Mouse (Mus musculus) hindbrain, embryonic 16.5 days (tissue): Measurements from ENCODE around the gene C1qtnf3. TPM values are rescaled to one million over a fixed set of nuclear protein-coding genes. Genes with fewer than 3 reads are reported as not detected.

Experiments
- ATAC-seq: fragments of 200-750 bp; cut with Nextera tagmentation; 2 replicates; pipeline ENCODE4 v1.8.0; 2017; ENCODE audit warnings: moderate TSS enrichment, moderate library complexity
- H3K27ac ChIP-seq: fragments of 300-500 bp; sonication (generic); 2 replicates; pipeline ENCODE4 v1.5.1; 2014; ENCODE audit warnings: low read depth, mild to moderate bottlenecking, control low read depth, low read length, moderate library complexity
- H3K27me3 ChIP-seq: fragments of 300-500 bp; sonication (generic); replicated peaks from 2 replicates; pipeline ENCODE4 v1.6.1; 2014; ENCODE audit warnings: low read length; ENCODE audit not compliant: control insufficient read depth, insufficient read depth
- H3K36me3 ChIP-seq: fragments of 300-500 bp; sonication (generic); 2 replicates; pipeline ENCODE4 v1.6.1; 2014; ENCODE audit warnings: mild to moderate bottlenecking, low read length, moderate library complexity, mixed read lengths; ENCODE audit not compliant: control insufficient read depth, insufficient read depth
- H3K4me1 ChIP-seq: fragments of 300-500 bp; sonication (generic); 2 replicates; pipeline ENCODE4 v1.6.1; 2014; ENCODE audit warnings: low read depth, low read length; ENCODE audit not compliant: control insufficient read depth, insufficient read depth
- H3K4me2 ChIP-seq: fragments of 300-500 bp; sonication (generic); 2 replicates; pipeline ENCODE4 v1.6.1; 2014; ENCODE audit warnings: mild to moderate bottlenecking, low read length, control low read depth, moderate library complexity
- H3K4me3 ChIP-seq: fragments of 300-500 bp; sonication (generic); 2 replicates; pipeline ENCODE4 v1.5.1; 2014; ENCODE audit warnings: mild to moderate bottlenecking, low read length, control low read depth, moderate library complexity
- H3K9ac ChIP-seq: fragments of 300-500 bp; sonication (generic); 2 replicates; pipeline ENCODE4 v1.6.1; 2014; ENCODE audit warnings: low read depth, mild to moderate bottlenecking, control low read depth, low read length, moderate library complexity
- H3K9me3 ChIP-seq: fragments of 300-500 bp; sonication (generic); 2 replicates; pipeline ENCODE4 v1.6.1; 2014; ENCODE audit warnings: mild to moderate bottlenecking, low read length, moderate library complexity; ENCODE audit not compliant: control insufficient read depth
- WGBS: fragments of 180-500 bp; shearing (Covaris S2); extraction: QIAGEN DNeasy Blood & Tissue Kit; methylation state at CpG from one replicate; pipeline ENCODE4 v1.1.7; 2014; 5-methylcytosine and 5-hydroxymethylcytosine counted together
- polyA plus RNA-seq: library from polyadenylated mRNA; unstranded; fragments of >200 nt; fragmentation: Nextera tagmentation; extraction: Ambion mirVana; gene quantifications from 2 replicates; pipeline ENCODE4 v1.2.1, GENCODE M21; 2015

C1qtnf3 gene
- polyA plus RNA-seq: 1.7 and 8.2 TPM in 2 replicates

- Histone ChIP-seq H3K36me3 (no peaks in the 10 kb centered on the region), H3K4me3 (peak within 1 kb of the TSS; percentile 25; the same call in 1 of the 2 replicates), H3K27ac (0 out of 2 replicates have a peak within 1 kb of the TSS, but pooled peaks have one; percentile 17), H3K4me2 (peak within 1 kb of the TSS; percentile 53), H3K4me1 (peaks cover 4% of the 10 kb centered on the region), H3K9me3 (no peaks in the 10 kb centered on the region), H3K27me3 (no peaks in the 10 kb centered on the region), H3K9ac (peak within 1 kb of the TSS; percentile 35; the same call in 1 of the 2 replicates)
- peak; percentile 85 for ATAC-seq
- WGBS: 54% methylated on average over 23 of the region's 23 CpGs
Measured at GRCm38 (mm10) chr15:10951951-10952759, at the start of gene C1qtnf3. C1qtnf3 (plus strand) TSS chr15:10952332.

GRCm38 (mm10) chr15:10902360-10902759 lies 49.8 kb upstream of the C1qtnf3 start:
- no peak overlapping the region for H3K27ac ChIP-seq
- H3K4me3 ChIP-seq: no peak overlapping the region
- H3K4me1 ChIP-seq: no peaks in the 10 kb centered on the region
- no peaks in the 10 kb centered on the region for H3K9me3 ChIP-seq
- H3K9ac ChIP-seq: no peak overlapping the region
- no peaks in the 10 kb centered on the region for H3K36me3 ChIP-seq
- no peaks in the 10 kb centered on the region for H3K27me3 ChIP-seq
- ATAC-seq: no peak
- 86% methylated on average over 4 of the region's 4 CpGs for WGBS
- H3K4me2 ChIP-seq: no peak overlapping the region

- Histone ChIP-seq H3K4me1 (no peaks in the 10 kb centered on the region), H3K36me3 (no peaks in the 10 kb centered on the region), H3K9me3 (no peaks in the 10 kb centered on the region), H3K4me2 (no peak overlapping the region), H3K9ac (no peak overlapping the region), H3K4me3 (no peak overlapping the region), H3K27me3 (no peaks in the 10 kb centered on the region), H3K27ac (no peak overlapping the region)
- no peak for ATAC-seq
- WGBS: 91% methylated on average over 4 of the region's 4 CpGs
Measured at GRCm38 (mm10) chr15:10916611-10917311, 35.4 kb upstream of the C1qtnf3 start.

- no peaks in the 10 kb centered on the region for H3K27me3 ChIP-seq
- no peaks in the 10 kb centered on the region for H3K9me3 ChIP-seq
- no peak overlapping the region for H3K4me2 ChIP-seq
- H3K4me1 ChIP-seq: no peaks in the 10 kb centered on the region
- no peaks in the 10 kb centered on the region for H3K36me3 ChIP-seq
- H3K4me3 ChIP-seq: no peak overlapping the region
- 93% methylated on average over 3 of the region's 3 CpGs for WGBS
- H3K27ac ChIP-seq: no peak overlapping the region
- no peak for ATAC-seq
- no peak overlapping the region for H3K9ac ChIP-seq
Measured at GRCm38 (mm10) chr15:10917312-10917660, 34.8 kb upstream of the C1qtnf3 start.

GRCm38 (mm10) chr15:10920212-10920611 lies 31.9 kb upstream of the C1qtnf3 start:
- Histone ChIP-seq H3K4me3 (no peak overlapping the region), H3K4me2 (no peak overlapping the region), H3K9ac (no peak overlapping the region), H3K27ac (no peak overlapping the region), H3K27me3 (no peaks in the 10 kb centered on the region), H3K4me1 (no peaks in the 10 kb centered on the region), H3K36me3 (no peaks in the 10 kb centered on the region), H3K9me3 (no peaks in the 10 kb centered on the region)
- ATAC-seq: no peak
- 85% methylated on average over 5 of the region's 5 CpGs for WGBS

GRCm38 (mm10) chr15:10921064-10921463 lies 31.1 kb upstream of the C1qtnf3 start:
- Histone ChIP-seq H3K9me3 (no peaks in the 10 kb centered on the region), H3K4me1 (no peaks in the 10 kb centered on the region), H3K9ac (no peak overlapping the region), H3K27ac (no peak overlapping the region), H3K4me3 (no peak overlapping the region), H3K4me2 (no peak overlapping the region), H3K36me3 (no peaks in the 10 kb centered on the region), H3K27me3 (no peaks in the 10 kb centered on the region)
- 27% methylated on average over 4 of the region's 4 CpGs for WGBS
- ATAC-seq: no peak

GRCm38 (mm10) chr15:10922061-10922460 lies 30.1 kb upstream of the C1qtnf3 start:
- Histone ChIP-seq H3K27me3 (no peaks in the 10 kb centered on the region), H3K9ac (no peak overlapping the region), H3K27ac (no peak overlapping the region), H3K9me3 (no peaks in the 10 kb centered on the region), H3K4me3 (no peak overlapping the region), H3K4me1 (no peaks in the 10 kb centered on the region), H3K36me3 (no peaks in the 10 kb centered on the region), H3K4me2 (no peak overlapping the region)
- no peak for ATAC-seq

- Histone ChIP-seq H3K27me3 (no peaks in the 10 kb centered on the region), H3K36me3 (no peaks in the 10 kb centered on the region), H3K4me1 (no peaks in the 10 kb centered on the region), H3K9ac (no peak overlapping the region), H3K4me2 (no peak overlapping the region), H3K9me3 (no peaks in the 10 kb centered on the region), H3K4me3 (no peak overlapping the region), H3K27ac (no peak overlapping the region)
- peak; percentile 71 for ATAC-seq
- 19% methylated on average over 3 of the region's 3 CpGs for WGBS
Measured at GRCm38 (mm10) chr15:10922570-10922969, 29.6 kb upstream of the C1qtnf3 start.
